Mouse (Mus musculus) heart, adult 18-20 months (tissue): ENCODE measurements around the gene Sh2d5. TPM values are rescaled to one million over a fixed set of nuclear protein-coding genes. Genes with fewer than 3 reads are reported as not detected.

Source experiments
- DNase-seq, 2 experiments: peaks; one replicate each; pipeline ENCODE4 v3.0.0; 2021 to 2022; ENCODE audit warnings: mixed read lengths in 1 of 2
- long read RNA-seq, 2 experiments: library from polyadenylated mRNA; stranded (forward); transcript quantifications; one replicate each; pipeline ENCODE4 v2.0.0; 2021
- total RNA-seq, 2 experiments: library from RNA; stranded (reverse); gene quantifications; 2 replicates each; pipeline ENCODE4 v1.2.3; 2021

Gene Sh2d5
- total RNA-seq, result not detected
- long read RNA-seq, experiment 1, result 0 reads
- long read RNA-seq, experiment 2, result 0 reads

DNA sequence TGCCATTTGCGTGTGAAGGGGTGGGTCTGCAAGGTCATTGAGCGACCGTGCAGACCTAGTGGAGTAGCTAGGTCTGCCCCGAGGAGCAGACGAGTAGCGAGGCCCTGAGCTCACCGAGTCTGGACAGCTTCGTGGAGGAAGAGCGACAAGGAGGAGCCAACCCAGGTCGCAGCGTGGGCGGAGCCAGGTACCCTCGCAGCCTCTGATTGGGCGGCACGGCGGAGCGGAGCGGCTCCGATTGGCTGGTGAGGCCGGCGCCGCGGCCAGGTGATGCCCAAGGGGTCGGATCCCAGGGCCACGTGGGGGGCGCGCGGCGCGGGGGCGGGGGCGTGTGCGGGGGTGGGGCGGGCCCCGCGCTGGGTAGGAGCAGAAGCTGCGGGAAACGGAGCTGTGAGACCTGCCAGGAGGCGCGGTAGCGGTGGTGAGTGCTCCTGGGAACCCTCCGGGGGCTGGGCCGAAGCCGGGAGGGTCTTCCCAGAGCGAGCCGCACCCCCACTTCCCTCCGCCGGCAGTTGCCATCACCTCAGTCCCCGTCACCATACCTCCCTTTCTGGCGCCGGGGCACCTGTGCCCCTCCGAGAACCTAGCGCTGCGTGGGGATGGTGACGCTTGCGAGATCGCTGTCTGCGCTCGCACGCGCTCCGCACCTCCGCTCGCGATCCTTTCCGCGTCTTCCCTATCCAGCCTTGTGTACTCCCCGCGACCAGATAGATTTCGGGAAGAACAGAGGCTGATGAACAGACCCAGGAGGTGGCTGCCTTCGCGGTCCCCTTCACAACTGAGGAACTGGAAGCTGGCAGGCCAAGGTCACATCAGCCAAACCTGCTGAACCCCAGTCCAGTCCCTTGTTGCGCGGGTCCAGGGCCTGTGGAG is at the start of gene Sh2d5, which contains the start of gene Kif17:
TSS of gene Sh2d5 (plus strand) at position 316 of the 873 bp plus-strand sequence.
TSS of gene Kif17 (plus strand) at position 348 of the 873 bp plus-strand sequence.
- DNase-seq, result peak; percentile 47 to 63

DNA sequence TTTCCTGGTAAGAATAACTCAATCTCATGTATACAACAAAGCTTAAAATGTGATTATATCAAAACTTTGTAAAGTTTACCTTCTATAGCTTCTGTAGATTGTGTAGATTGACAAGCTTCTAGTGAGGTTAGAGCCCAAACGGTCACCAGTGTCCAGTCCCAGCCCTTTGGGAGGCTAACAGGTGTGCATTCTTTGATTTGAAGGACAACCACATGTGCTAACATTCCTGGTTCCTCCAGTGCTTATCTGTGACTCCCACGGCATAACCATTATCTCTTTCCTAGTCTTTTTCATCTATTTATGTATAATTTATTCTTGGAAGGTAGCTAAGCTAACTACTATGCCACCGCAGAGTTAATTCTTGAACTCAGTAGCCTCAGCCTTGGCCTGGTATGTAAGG is 49.4 kb upstream of the Sh2d5 start:
- DNase-seq, result no peak

DNA sequence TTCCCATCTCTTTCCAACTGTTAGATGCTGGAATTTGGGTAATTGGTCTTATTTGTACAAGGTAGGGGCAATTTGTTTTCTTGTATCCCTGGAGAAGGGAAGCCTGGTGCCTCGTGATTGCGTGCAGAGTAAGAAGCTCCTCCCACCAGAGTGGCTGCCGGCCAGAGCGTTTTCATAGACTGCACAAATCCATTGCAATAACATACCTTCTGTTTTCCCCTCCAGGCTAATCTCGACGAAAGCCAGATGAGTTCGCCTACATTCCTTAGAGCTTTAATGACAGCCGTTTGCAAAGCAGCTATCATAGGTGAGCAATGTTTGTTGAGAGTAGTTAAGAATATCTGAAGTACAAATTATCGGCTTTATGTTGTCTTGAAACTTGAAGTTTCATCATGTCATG is 48.5 kb upstream of the Sh2d5 start:
- no peak for DNase-seq

DNA sequence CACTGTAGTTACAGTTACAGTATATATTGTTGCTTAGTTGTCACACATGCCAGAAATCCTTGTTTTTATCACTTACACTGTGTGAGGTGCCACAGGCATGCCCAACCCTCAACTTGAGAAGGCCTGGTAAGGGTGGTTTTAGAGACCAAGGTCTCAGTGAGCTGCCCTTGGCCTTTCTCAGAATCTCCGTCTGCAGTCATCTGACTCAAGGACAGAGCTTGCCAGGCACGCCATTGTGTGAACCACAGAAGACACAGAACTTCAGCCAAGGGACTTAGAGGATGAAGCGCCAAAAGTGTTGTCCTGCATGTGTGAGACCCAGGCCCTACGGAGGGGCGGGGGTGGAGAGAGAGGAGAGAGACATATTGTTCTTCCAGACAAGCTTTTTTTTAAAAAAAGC is 40.1 kb upstream of the Sh2d5 start:
- DNase-seq, result no peak

DNA sequence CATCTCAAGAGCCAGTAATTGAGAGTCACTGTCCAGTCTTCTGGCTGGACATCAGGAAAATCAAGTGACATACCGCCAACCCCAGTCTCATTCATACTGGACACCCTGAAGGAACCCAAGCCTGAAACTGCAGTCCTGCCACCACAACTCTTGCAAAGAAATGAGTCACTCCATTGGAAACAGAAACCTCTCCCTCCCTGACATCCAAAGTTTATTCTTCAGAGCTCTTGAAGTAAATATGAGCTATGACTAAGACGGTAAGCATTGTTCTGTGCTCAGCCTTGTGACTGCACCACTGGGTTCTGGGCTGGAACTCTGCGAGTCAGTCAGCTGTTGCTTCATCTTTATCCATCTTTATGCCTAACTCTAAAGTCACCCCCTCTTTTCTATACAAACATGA is 36.3 kb upstream of the Sh2d5 start:
- no peak for DNase-seq

DNA sequence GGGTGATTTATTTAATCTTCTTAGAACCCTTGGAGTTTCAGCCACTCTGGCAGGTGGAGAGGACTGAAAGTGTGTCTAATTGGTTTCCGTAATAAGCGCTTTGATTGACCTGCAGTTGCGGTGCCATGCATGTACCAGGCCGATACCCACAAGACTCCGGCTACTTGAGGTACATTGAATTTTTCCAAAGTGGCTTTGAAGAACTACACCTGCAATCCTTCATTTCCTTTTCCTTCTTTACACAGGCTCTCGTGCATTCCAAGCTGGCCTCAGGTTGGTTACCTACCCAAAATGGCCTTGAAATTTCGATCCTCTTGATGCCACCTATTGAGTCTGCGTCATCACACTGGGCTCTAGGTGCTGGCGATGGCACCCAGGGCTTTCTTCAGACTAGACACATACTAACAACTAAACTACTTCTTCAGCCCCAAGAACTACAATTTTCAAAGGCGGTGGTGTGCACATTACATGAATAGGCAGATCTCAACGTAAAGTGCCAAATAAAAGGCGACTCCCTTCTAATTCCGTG is 34.5 kb upstream of the Sh2d5 start:
- no peak for DNase-seq

DNA sequence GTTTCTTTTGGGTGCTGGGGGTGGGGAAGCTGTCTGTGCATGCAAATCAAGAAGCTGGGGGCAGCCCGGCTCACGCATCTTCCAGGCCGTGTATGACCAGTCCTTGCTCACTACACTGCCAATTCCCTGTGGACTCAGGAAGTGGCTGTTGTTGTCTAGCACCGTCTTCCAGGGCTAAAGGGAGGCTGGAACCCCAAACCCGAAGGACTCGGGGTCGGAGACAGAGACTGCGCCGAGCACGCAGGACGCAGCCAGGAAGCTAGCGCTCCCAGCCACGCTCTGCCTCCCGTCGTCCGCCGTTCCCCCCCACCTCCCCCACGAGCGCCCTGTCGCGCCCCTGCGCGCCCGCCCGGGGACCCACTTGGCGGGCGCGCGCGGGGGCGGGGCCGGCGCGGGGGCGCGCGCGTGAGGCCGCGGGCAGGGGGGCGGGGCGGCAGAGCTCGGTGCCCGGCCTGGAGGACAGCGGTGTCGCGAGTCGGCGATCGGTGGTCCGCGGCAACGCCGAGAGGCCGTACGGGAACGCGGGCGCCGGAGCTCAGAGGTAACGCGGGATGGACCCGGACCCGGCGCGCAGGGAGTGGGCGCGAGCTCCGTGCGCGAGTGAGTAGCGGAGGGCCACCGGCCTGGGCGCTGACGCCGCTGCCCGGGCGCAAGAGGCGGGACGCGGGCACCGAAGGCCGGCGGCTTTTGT is 33.9 kb upstream of the Sh2d5 start, which contains the start of gene Hp1bp3:
TSS of gene Hp1bp3 (plus strand) at position 97 of the 691 bp plus-strand sequence.
- peak; percentile 86 to 87 for DNase-seq

DNA sequence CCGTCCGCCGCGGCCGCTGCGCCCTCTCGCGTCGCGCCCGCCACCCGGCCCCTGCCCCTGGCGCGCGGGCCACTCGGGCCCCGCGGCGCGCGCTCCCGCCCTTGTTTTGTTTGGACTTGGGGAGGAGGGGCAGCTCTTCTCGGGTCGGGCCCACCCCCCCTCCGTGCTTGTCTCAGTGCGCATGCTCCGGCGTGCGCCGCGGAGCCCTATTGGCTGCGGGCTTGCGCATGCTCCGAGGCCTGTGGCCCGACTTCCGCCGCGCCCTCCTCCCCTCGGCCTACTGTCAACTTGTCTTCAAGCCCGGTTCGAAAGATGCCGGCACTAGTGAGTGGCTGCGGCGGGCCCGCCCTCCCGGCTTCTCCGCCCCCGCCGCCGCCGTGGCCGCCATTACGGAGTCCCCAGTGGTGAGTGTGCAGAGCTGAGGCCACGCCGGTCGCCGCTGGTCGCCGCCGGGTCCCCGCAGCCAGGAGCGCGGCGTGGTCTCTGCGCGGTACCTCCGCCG is 33.3 kb upstream of the Sh2d5 start:
- peak; percentile 97 to 98 for DNase-seq

DNA sequence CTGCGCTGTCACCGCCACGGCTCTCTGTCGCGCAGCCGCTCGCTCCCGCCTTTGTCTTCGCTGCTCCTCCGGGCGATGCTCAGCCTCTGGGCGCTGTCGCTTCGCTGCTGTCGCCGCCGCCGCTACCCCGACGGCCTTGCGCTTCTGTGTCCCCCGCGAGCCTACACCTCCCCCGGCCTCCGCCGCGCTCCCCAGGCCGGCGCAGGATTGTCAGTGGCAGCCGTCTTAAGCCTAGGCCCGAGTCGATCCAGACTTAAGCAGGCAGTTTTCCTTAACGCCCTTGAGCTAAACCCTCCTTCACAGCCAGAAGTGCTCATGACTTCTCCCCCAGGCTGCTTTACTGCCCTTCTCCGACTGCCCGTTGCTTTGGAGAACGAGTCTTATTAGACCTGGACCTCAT is 32.8 kb upstream of the Sh2d5 start:
- DNase-seq, result no peak

DNA sequence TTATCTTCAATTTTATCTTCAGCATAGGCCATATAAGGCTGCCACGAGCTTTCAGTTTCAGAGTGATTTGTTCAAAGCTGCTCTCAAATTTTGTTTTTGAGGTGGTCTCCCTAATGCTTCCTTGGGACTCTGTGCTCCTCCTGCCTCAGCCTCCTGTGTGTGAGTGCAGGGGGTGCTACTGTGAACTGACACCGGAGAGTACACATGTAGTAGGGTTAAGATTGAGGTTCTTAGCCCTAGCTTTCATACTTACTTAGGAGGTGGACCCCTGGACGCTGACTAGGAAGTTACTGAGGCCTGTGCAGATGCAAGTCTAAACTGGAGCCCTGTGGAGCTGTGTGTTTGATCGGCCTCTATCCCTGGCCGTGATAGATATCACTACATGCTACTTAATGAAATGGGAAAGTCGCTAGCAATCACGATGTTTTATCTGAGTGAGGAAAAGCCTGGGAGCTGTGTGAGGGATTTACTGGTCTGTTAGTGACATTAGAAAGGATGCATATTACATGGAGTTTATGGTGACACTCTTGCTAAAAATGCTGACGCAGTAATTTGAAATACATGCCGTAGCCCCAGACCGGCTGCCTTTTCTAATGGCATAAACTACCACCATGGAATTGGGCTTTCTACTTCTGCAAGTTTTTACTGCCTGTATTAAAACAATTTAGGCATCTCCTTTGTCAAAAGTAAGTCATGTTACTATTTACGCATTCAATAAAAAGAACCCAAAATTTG is 32.1 kb upstream of the Sh2d5 start:
- DNase-seq, result no peak

DNA sequence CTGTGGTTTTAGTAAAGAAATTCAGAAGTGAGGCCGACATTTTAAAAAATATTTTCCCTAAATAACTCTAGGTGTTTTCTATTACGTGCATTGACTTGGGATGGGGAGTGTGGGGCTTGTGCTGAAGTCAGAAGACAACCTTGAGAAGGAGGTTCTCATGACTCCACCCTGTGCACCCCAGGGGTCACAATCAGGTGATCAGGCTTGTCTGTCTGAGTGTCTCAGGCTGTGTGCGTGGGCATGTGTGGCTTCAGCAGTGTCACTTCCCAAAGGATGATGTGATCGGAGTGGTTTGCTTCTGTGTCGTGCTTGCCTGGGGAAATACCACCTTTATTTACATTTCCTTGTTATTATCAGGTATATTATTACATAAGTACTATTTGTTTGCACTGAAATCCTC is 30.9 kb upstream of the Sh2d5 start:
- no peak for DNase-seq

DNA sequence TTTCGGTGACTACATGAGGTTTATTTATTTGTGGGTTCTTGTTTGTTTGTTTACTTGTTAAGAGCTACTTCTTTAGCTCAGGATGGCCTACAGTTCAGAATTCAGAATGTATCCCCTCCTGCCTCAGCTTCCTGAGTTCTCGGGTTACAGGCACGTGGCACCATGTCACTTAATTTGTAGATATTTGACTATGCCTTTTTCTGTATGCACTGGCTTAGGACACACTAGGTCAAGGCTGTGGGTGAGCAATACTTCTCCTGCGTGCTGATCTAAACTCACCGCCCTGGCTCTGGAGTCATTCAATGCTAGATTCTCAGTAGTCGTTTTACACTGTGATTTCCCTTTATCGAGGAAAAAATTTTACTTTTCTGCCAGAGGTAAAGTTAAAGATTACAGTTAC is 29.4 kb upstream of the Sh2d5 start:
- DNase-seq, result no peak

DNA sequence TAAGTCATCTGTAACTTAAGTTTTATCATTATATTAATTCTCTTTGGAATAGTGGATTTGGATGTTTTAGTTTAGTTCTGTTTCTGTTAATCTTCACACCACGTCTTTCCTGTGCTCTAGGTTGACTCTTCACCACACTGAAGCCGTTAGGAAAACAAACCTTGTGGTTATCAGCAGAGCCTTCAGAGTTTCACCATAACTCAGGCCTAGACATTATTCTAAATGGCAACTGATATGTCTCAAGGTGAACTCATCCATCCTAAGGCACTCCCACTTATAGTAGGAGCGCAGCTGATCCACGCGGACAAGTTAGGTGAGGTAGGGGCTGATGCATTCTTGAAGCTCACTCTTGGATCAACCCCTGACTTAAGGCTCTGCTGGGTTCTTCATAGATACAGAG is 28.8 kb upstream of the Sh2d5 start:
- DNase-seq, result no peak

DNA sequence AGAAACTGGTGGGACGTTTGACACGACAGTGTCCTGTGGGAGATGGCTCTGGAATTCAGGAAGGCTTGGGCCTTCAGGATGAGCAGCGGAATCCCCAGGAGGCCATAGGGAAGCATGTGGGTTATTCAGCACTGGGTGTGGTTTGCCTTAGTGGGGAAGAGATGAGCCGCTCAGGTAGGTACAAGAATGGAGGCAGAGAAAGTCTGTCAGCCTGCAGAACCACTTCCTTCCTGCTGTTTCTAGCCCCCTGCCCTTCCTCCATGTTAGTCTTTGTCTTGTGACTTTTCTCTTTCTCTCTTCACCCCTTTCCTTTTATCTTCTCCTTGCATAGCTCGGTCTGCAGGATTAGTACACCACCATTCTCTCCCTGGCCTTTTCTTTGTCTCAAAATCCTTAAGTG is 27.8 kb upstream of the Sh2d5 start:
- DNase-seq, result no peak

DNA sequence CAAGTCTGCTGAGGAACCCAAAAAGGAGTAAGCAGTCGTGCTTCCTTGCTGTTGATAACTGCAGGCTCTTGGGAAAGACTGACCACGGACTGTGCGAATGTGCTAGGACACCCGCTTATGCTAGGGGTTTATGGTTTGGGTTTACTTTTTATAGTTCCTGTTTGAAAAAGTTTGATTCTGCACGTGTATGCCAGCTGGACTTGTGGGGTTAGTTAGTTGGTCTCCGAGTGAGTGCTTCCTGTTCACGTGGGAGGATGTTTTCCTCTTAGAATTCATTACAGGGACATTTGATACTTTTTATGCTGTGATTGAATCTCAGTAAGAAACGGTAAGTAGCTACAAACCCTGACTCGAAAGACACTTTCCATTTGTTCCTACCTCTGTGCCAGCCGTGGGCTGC is 26.6 kb upstream of the Sh2d5 start:
- no peak for DNase-seq

DNA sequence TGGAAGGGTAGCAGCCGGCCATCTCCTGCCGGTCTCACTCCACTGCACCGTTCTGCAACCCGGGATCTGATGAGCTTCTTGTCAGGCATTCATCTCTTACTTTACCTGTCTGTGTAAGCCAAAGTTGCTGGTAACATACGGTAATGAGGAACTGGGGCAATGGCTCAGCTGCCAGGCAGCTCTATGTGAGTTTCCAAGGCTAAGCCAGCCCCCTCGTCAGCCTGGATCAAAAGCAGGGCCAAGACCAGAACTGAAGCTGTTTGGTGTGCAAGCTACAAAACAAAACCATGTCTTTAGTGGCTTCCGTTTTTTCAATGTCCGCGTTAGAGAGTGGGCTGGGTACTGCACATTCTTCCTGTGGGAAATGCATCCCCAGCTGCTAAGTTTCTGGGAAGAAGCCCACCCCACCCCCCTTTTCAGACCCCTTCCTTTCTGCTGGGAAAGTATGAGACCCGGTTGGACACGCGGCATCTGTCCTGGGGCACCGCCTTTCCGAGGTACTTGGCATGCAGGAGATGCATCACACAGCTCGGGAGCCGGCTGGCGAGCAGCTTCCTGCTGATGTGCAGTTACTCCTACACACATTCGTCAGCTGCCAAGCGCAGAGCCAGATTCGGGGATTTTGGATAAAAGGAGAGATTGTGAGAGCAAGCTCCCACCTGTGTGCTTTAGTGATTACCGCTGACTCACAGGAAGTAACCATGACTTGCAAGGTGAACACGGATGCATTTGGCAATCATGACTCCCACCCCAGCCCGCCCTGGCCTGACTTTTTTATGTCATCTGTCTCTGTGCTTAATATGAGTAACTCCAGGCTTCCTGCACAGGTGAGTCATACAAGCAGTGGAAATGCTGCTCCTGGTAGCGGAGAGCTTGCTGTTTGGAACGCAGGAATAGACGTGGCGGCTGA is 3.2 kb upstream of the Sh2d5 start:
- DNase-seq, result peak in 1 of 2 experiments; percentile 13

DNA sequence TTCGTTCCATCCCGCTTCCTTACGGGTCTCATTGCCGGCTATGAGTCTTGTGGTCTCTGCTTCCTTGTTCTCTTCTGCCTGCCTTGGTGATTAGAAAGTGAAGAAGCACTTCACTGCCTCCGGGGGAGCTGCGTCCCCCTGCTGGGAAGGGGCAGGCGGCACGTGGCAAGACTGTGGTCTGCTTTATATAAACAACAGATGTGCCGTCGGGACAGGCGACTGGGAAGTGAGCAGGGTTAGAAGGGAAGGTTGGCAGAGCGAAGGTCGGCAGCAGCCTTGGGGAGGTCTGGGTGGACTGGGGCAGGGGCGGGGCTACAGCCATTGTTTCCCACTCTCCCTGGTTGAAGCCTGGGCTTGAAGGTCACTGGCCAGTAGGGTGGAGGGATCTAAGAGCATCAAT is 1.6 kb downstream of the Sh2d5 start:
- peak in 1 of 2 experiments; percentile 15 for DNase-seq

DNA sequence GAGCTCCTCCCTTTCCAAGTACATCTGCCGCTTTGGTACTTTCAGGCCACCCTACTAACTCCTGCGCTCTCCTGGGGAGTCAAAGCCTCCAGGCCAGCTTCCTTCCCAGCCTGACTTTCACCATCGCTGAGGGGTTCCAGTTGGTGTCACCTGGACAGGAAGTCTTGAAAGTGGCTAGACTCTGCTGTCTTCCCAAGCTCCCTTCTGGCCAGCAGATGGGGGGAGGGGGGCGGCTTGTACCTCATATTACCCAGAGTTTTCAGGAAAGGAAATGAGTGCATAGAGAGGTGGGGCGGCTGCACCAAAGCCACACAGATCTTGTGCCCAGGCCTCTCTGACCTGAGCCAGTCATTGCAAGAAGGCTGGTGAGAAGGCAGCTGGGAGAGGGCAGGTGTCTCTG is 2.0 kb downstream of the Sh2d5 start:
- no peak for DNase-seq

DNA sequence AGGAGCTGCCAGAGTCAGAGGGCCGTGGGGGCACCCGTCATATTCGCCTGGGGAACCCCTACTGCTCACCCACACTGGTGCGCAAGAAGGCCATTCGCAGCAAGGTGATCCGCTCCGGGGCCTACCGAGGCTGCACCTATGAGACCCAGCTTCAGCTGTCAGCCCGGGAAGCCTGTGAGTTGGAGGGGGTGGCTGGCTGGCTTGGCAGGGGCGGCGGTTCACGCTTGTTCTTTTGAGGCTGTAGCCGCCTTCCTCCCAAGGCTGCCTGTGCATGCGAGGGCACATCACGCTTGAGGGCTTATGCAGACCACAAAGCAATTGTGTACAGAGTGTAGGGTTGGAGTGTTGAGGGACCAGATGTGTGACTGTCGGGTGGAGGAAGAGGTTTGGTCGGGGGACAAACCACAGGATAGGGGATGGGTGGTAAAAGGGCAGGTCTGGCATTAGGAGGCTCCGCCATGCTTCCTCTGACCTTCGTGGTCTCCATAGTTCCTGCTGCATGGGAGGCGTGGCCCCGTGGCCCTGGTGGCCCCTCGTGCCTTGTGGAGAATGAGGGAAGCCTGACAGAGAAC is 7.0 kb downstream of the Sh2d5 start:
- DNase-seq, result no peak

DNA sequence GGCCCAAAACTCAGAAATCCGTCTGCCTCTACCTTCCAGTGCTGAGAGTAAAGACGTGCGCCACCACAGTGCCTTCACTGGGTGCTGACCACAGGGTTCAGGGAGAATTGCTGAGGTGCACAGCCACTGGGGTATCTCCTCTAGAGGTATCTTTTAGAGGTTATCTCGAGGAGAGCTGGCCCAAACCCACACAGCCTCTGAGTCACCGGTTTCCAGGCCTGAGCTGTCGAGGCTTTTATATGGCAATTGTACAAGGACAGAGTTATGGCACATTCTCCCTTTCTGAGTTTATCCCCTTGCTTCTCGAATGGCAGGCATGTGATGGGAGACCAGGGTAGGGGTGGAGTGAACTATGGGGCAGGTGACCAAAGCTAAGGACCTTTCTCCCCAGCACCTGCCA is 8.5 kb downstream of the Sh2d5 start:
- DNase-seq, result no peak

DNA sequence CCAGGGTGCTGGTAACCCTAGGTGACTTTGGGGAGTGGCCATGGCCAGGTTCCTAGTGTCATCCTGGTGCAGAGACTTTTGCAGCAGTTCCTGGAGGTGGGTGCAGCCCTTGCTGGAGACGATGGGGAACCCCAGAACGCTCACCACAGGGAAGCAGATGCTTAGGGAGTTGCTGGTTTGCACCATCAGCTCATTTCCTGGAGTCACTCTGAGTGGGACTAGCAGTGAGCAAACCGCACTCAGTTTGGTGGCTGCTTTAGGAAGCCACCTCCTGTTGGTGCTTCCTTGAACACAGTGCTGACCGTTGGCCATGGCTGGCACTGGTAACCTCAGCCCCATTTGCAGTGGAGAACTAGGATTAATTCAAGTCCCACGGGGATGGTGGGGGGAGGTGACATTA is 9.3 kb downstream of the Sh2d5 start:
- no peak for DNase-seq
